Mouse (Mus musculus) E14TG2a.4 (cell line): Measurements from ENCODE around the gene Fmnl2.

Experiments
- CTCF ChIP-seq: conservative IDR thresholded peaks from 2 replicates; pipeline ENCODE4 v1.5.1; 2014; ENCODE audit warnings: low read length
- NANOG ChIP-seq: IDR thresholded peaks from 2 replicates; pipeline ENCODE4 v1.6.1; 2014; ENCODE audit warnings: borderline replicate concordance, low read length, mixed read lengths
- POU5F1 ChIP-seq: IDR thresholded peaks from 2 replicates; pipeline ENCODE4 v1.6.1; 2014; ENCODE audit warnings: low read length, borderline replicate concordance

DNA sequence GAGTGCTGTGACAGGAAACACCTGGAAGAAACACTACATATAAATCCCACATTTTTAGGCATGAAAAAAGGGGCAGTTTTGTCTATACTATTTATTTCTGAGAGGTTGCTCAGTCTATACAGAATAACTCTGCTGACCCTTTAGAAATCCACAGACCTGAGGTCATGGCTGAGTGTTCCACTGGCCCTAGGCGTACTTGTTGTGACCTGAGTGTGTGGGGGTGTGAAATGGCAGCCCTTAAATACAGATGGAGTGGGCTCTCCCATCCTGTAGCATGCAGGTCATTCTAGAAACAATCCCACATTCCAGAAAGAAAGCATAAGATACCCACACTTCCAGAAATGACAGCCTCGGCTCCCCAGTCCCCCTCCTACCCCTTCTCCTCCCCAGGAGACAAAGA, 180.6 kb downstream of the Fmnl2 start:
- TF ChIP-seq CTCF = no peak
- TF ChIP-seq NANOG = no peak
- TF ChIP-seq POU5F1 = no peak
